Mouse (Mus musculus): ENCODE data around the gene Myom1.

Gene Myom1

GRCm38 (mm10) chr17:70998400-70998975 lies 3.9 kb upstream of the Myom1 start:
- Histone ChIP-seq H3K4me3 (replicated peaks; ENCODE audit: low read length) (peak overlapping the region; percentile 7; the same call in 1 of the 2 replicates), H3K36me3 (ENCODE audit: insufficient read depth, low read length) (peaks cover 53% of the 10 kb centered on the region), H3K9me3 (ENCODE audit: low read length) (no peaks in the 10 kb centered on the region), H3K27me3 (ENCODE audit: insufficient read depth, low read length) (no peaks in the 10 kb centered on the region), H3K4me1 (replicated peaks; ENCODE audit: low read depth, low read length) (peaks cover 81% of the 10 kb centered on the region)
- TF ChIP-seq POU5F1 (IDR thresholded peaks at IDR 0.05; ENCODE audit: borderline replicate concordance, low read length), result no peak
- no peak for TF ChIP-seq CTCF (conservative IDR thresholded peaks at IDR 0.05; ENCODE audit: low read length)
- TF ChIP-seq NANOG (IDR thresholded peaks at IDR 0.05; ENCODE audit: borderline replicate concordance, low read length), result no peak

GRCm38 (mm10) chr17:70999187-70999586 lies 3.2 kb upstream of the Myom1 start:
- no peaks in the 10 kb centered on the region for H3K9me3 ChIP-seq (ENCODE audit: low read length)
- no peaks in the 10 kb centered on the region for H3K27me3 ChIP-seq (ENCODE audit: insufficient read depth, low read length)
- TF ChIP-seq NANOG (IDR thresholded peaks at IDR 0.05; ENCODE audit: borderline replicate concordance, low read length), result no peak
- TF ChIP-seq POU5F1 (IDR thresholded peaks at IDR 0.05; ENCODE audit: borderline replicate concordance, low read length), result no peak
- no peak for TF ChIP-seq CTCF (conservative IDR thresholded peaks at IDR 0.05; ENCODE audit: low read length)
- no peak overlapping the region for H3K4me3 ChIP-seq (replicated peaks; ENCODE audit: low read length)
- peaks cover 78% of the 10 kb centered on the region for H3K4me1 ChIP-seq (replicated peaks; ENCODE audit: low read depth, low read length)
- H3K36me3 ChIP-seq (ENCODE audit: insufficient read depth, low read length), result peaks cover 46% of the 10 kb centered on the region

GRCm38 (mm10) chr17:71000255-71000654 lies 2.2 kb upstream of the Myom1 start:
- no peaks in the 10 kb centered on the region for H3K9me3 ChIP-seq (ENCODE audit: low read length)
- no peaks in the 10 kb centered on the region for H3K27me3 ChIP-seq (ENCODE audit: insufficient read depth, low read length)
- peaks cover 73% of the 10 kb centered on the region for H3K4me1 ChIP-seq (replicated peaks; ENCODE audit: low read depth, low read length)
- TF ChIP-seq CTCF (conservative IDR thresholded peaks at IDR 0.05; ENCODE audit: low read length) (no peak), NANOG (IDR thresholded peaks at IDR 0.05; ENCODE audit: borderline replicate concordance, low read length) (no peak), POU5F1 (IDR thresholded peaks at IDR 0.05; ENCODE audit: borderline replicate concordance, low read length) (no peak)
- peaks cover 36% of the 10 kb centered on the region for H3K36me3 ChIP-seq (ENCODE audit: insufficient read depth, low read length)
- peak overlapping the region; percentile 96 for H3K4me3 ChIP-seq (replicated peaks; ENCODE audit: low read length)

GRCm38 (mm10) chr17:71001067-71001466 lies 1.4 kb upstream of the Myom1 start:
- peak overlapping the region; percentile 96 for H3K4me3 ChIP-seq (replicated peaks; ENCODE audit: low read length)
- TF ChIP-seq POU5F1 (IDR thresholded peaks at IDR 0.05; ENCODE audit: borderline replicate concordance, low read length) (no peak), NANOG (IDR thresholded peaks at IDR 0.05; ENCODE audit: borderline replicate concordance, low read length) (no peak), CTCF (conservative IDR thresholded peaks at IDR 0.05; ENCODE audit: low read length) (no peak)
- H3K4me1 ChIP-seq (replicated peaks; ENCODE audit: low read depth, low read length), result peaks cover 67% of the 10 kb centered on the region
- peaks cover 28% of the 10 kb centered on the region for H3K36me3 ChIP-seq (ENCODE audit: insufficient read depth, low read length)
- H3K27me3 ChIP-seq (ENCODE audit: insufficient read depth, low read length), result no peaks in the 10 kb centered on the region
- no peaks in the 10 kb centered on the region for H3K9me3 ChIP-seq (ENCODE audit: low read length)

GRCm38 (mm10) chr17:71001699-71002080 lies 743 bp upstream of the Myom1 start:
- peaks cover 21% of the 10 kb centered on the region for H3K36me3 ChIP-seq (ENCODE audit: insufficient read depth, low read length)
- no peaks in the 10 kb centered on the region for H3K9me3 ChIP-seq (ENCODE audit: low read length)
- H3K4me3 ChIP-seq (replicated peaks; ENCODE audit: low read length), result peak overlapping the region; percentile 96
- H3K27me3 ChIP-seq (ENCODE audit: insufficient read depth, low read length), result no peaks in the 10 kb centered on the region
- H3K4me1 ChIP-seq (replicated peaks; ENCODE audit: low read depth, low read length), result peaks cover 60% of the 10 kb centered on the region
- TF ChIP-seq CTCF (conservative IDR thresholded peaks at IDR 0.05; ENCODE audit: low read length) (no peak), NANOG (IDR thresholded peaks at IDR 0.05; ENCODE audit: borderline replicate concordance, low read length) (no peak), POU5F1 (IDR thresholded peaks at IDR 0.05; ENCODE audit: borderline replicate concordance, low read length) (no peak)

GRCm38 (mm10) chr17:71002744-71003094 lies 286 bp downstream of the Myom1 start, which contains the start of gene Myl12a:
Gene Myl12a (minus strand): TSS chr17:71002878.
- TF ChIP-seq POU5F1 (IDR thresholded peaks at IDR 0.05; ENCODE audit: borderline replicate concordance, low read length) (no peak), CTCF (conservative IDR thresholded peaks at IDR 0.05; ENCODE audit: low read length) (no peak), NANOG (IDR thresholded peaks at IDR 0.05; ENCODE audit: borderline replicate concordance, low read length) (no peak)
- Histone ChIP-seq H3K27me3 (ENCODE audit: insufficient read depth, low read length) (no peaks in the 10 kb centered on the region), H3K9me3 (ENCODE audit: low read length) (no peaks in the 10 kb centered on the region), H3K36me3 (ENCODE audit: insufficient read depth, low read length) (peaks cover 17% of the 10 kb centered on the region), H3K4me1 (replicated peaks; ENCODE audit: low read depth, low read length) (peaks cover 52% of the 10 kb centered on the region), H3K4me3 (replicated peaks; ENCODE audit: low read length) (peak within 1 kb of the TSS; percentile 96)

- Histone ChIP-seq H3K4me1 (replicated peaks; ENCODE audit: low read depth, low read length) (peaks cover 48% of the 10 kb centered on the region), H3K27me3 (ENCODE audit: insufficient read depth, low read length) (no peaks in the 10 kb centered on the region), H3K4me3 (replicated peaks; ENCODE audit: low read length) (peak overlapping the region; percentile 96), H3K36me3 (ENCODE audit: insufficient read depth, low read length) (peaks cover 17% of the 10 kb centered on the region), H3K9me3 (ENCODE audit: low read length) (no peaks in the 10 kb centered on the region)
- TF ChIP-seq NANOG (IDR thresholded peaks at IDR 0.05; ENCODE audit: borderline replicate concordance, low read length), result no peak
- TF ChIP-seq POU5F1 (IDR thresholded peaks at IDR 0.05; ENCODE audit: borderline replicate concordance, low read length), result no peak
- no peak for TF ChIP-seq CTCF (conservative IDR thresholded peaks at IDR 0.05; ENCODE audit: low read length)
Observed at GRCm38 (mm10) chr17:71003112-71003511, 679 bp downstream of the Myom1 start.

GRCm38 (mm10) chr17:71003721-71004120 lies 1.3 kb downstream of the Myom1 start:
- Histone ChIP-seq H3K4me3 (replicated peaks; ENCODE audit: low read length) (no peak overlapping the region), H3K9me3 (ENCODE audit: low read length) (no peaks in the 10 kb centered on the region), H3K27me3 (ENCODE audit: insufficient read depth, low read length) (no peaks in the 10 kb centered on the region), H3K36me3 (ENCODE audit: insufficient read depth, low read length) (peaks cover 13% of the 10 kb centered on the region), H3K4me1 (replicated peaks; ENCODE audit: low read depth, low read length) (peaks cover 42% of the 10 kb centered on the region)
- no peak for TF ChIP-seq NANOG (IDR thresholded peaks at IDR 0.05; ENCODE audit: borderline replicate concordance, low read length)
- TF ChIP-seq POU5F1 (IDR thresholded peaks at IDR 0.05; ENCODE audit: borderline replicate concordance, low read length), result no peak
- no peak for TF ChIP-seq CTCF (conservative IDR thresholded peaks at IDR 0.05; ENCODE audit: low read length)
